Mouse (Mus musculus) liver, embryonic 12.5 days (tissue): Measurements from ENCODE around the gene Pnkp. TPM values are rescaled to one million over a fixed set of nuclear protein-coding genes. Genes with fewer than 3 reads are reported as not detected.
"Not testable (repeated sequence)": the region's sequence is repeated elsewhere in the genome, so short reads cannot be mapped to it uniquely, and the experiment has no call there.

Experiments used
- ATAC-seq: fragments of 200-750 bp; cut with Nextera tagmentation; 2 replicates; pipeline ENCODE4 v1.8.0; 2017; ENCODE audit warnings: moderate number of reproducible peaks, mild to moderate bottlenecking, moderate library complexity
- H3K27ac ChIP-seq: fragments of 300-500 bp; sonication (generic); 2 replicates; pipeline ENCODE4 v1.5.1; 2016; ENCODE audit warnings: mild to moderate bottlenecking
- H3K27me3 ChIP-seq: fragments of 300-500 bp; sonication (generic); replicated peaks from 2 replicates; pipeline ENCODE4 v1.6.1; 2016; ENCODE audit warnings: mild to moderate bottlenecking, moderate library complexity
- H3K36me3 ChIP-seq: fragments of 300-500 bp; sonication (generic); 2 replicates; pipeline ENCODE4 v1.6.1; 2016; ENCODE audit warnings: mild to moderate bottlenecking, moderate library complexity
- H3K4me1 ChIP-seq: fragments of 300-500 bp; sonication (generic); 2 replicates; pipeline ENCODE4 v1.6.1; 2016
- H3K4me2 ChIP-seq: fragments of 300-500 bp; sonication (generic); 2 replicates; pipeline ENCODE4 v1.6.1; 2016; ENCODE audit warnings: mild to moderate bottlenecking, moderate library complexity
- H3K4me3 ChIP-seq: fragments of 300-500 bp; sonication (generic); 2 replicates; pipeline ENCODE4 v1.5.1; 2016; ENCODE audit warnings: mild to moderate bottlenecking, moderate library complexity
- H3K9ac ChIP-seq: fragments of 300-500 bp; sonication (generic); 2 replicates; pipeline ENCODE4 v1.6.1; 2016; ENCODE audit warnings: mild to moderate bottlenecking, moderate library complexity
- H3K9me3 ChIP-seq: fragments of 300-500 bp; sonication (generic); replicated peaks from 2 replicates; pipeline ENCODE4 v1.6.1; 2016; ENCODE audit warnings: mild to moderate bottlenecking, moderate library complexity
- WGBS: fragments of 180-500 bp; shearing (Covaris S2); methylation state at CpG from one replicate; pipeline ENCODE4 v1.1.7; 2016; ENCODE audit not compliant: insufficient replicate concordance; 5-methylcytosine and 5-hydroxymethylcytosine counted together
- polyA plus RNA-seq: library from polyadenylated mRNA; unstranded; fragments of >200 nt; fragmentation: Nextera tagmentation; extraction: Ambion mirVana; gene quantifications from 2 replicates; pipeline ENCODE4 v1.2.1, GENCODE M21; 2016

The Pnkp gene
- polyA plus RNA-seq, 1 experiment from 2014 or later = 26.7 TPM

GRCm38 (mm10) chr7:44867010-44867702, 10.2 kb downstream of the Pnkp start:
- Histone ChIP-seq H3K9me3 (no peaks in the 10 kb centered on the region), H3K27ac (peak overlapping the region; percentile 22; the same call in 1 of the 2 replicates), H3K27me3 (no peaks in the 10 kb centered on the region), H3K4me3 (no peak overlapping the region; the same call in 1 of the 2 replicates), H3K9ac (no peak overlapping the region), H3K4me1 (peaks cover 57% of the 10 kb centered on the region), H3K36me3 (peaks cover 42% of the 10 kb centered on the region), H3K4me2 (peak overlapping the region; percentile 92)
- ATAC-seq = no peak
- WGBS = 76% methylated on average over 19 of the region's 19 CpGs

- peaks cover 36% of the 10 kb centered on the region for H3K36me3 ChIP-seq
- no peak overlapping the region for H3K27ac ChIP-seq
- peak overlapping the region; percentile 81 for H3K4me3 ChIP-seq
- no peaks in the 10 kb centered on the region for H3K9me3 ChIP-seq
- H3K4me1 ChIP-seq = peaks cover 62% of the 10 kb centered on the region
- 65% methylated on average over 9 of the region's 9 CpGs for WGBS
- no peak for ATAC-seq
- H3K27me3 ChIP-seq = no peaks in the 10 kb centered on the region
- peak overlapping the region; percentile 92 for H3K4me2 ChIP-seq
- H3K9ac ChIP-seq = no peak overlapping the region; the same call in 1 of the 2 replicates
These were observed 10.9 kb downstream of the Pnkp start for GRCm38 (mm10) chr7:44867802-44868201.

- Histone ChIP-seq H3K27ac (peak overlapping the region; percentile 96; the same call in 1 of the 2 replicates), H3K27me3 (no peaks in the 10 kb centered on the region), H3K9ac (peak overlapping the region; percentile 90), H3K9me3 (no peaks in the 10 kb centered on the region), H3K36me3 (peaks cover 29% of the 10 kb centered on the region), H3K4me3 (peak overlapping the region; percentile 81), H3K4me2 (peak overlapping the region; percentile 92), H3K4me1 (peaks cover 68% of the 10 kb centered on the region)
- ATAC-seq = no peak
- 13% methylated on average over 16 of the region's 16 CpGs for WGBS
These were observed 11.5 kb downstream of the Pnkp start for GRCm38 (mm10) chr7:44868465-44868864.

- H3K4me2 ChIP-seq = peak overlapping the region; percentile 92
- H3K27me3 ChIP-seq = no peaks in the 10 kb centered on the region
- H3K9me3 ChIP-seq = no peaks in the 10 kb centered on the region
- H3K27ac ChIP-seq = peak overlapping the region; percentile 96
- H3K4me3 ChIP-seq = peak overlapping the region; percentile 81
- ATAC-seq = peak; percentile 36
- 2% methylated on average over 105 of the region's 108 CpGs for WGBS
- peak overlapping the region; percentile 90 for H3K9ac ChIP-seq
- H3K4me1 ChIP-seq = peaks cover 70% of the 10 kb centered on the region
- H3K36me3 ChIP-seq = peaks cover 23% of the 10 kb centered on the region
These were observed 12.2 kb downstream of the Pnkp start for GRCm38 (mm10) chr7:44868919-44869696.

GRCm38 (mm10) chr7:44869697-44870528, 13.0 kb downstream of the Pnkp start, which contains the start of gene Ptov1:
Gene Ptov1 (minus strand): TSS chr7:44869788.
- Histone ChIP-seq H3K9me3 (no peaks in the 10 kb centered on the region), H3K27ac (peak within 1 kb of the TSS; percentile 96), H3K9ac (peak within 1 kb of the TSS; percentile 90), H3K27me3 (no peaks in the 10 kb centered on the region), H3K36me3 (peaks cover 15% of the 10 kb centered on the region), H3K4me3 (peak within 1 kb of the TSS; percentile 81), H3K4me2 (peak within 1 kb of the TSS; percentile 92), H3K4me1 (peaks cover 69% of the 10 kb centered on the region)
- peak; percentile 86 for ATAC-seq
- WGBS = 8% methylated on average over 29 of the region's 29 CpGs

- Histone ChIP-seq H3K9ac (peak overlapping the region; percentile 90; the same call in 1 of the 2 replicates), H3K27me3 (no peaks in the 10 kb centered on the region), H3K9me3 (no peaks in the 10 kb centered on the region), H3K4me2 (peak overlapping the region; percentile 92), H3K4me3 (peak overlapping the region; percentile 81), H3K27ac (peak overlapping the region; percentile 96), H3K36me3 (peaks cover 8% of the 10 kb centered on the region; the same call in 1 of the 2 replicates), H3K4me1 (peaks cover 69% of the 10 kb centered on the region)
- no peak for ATAC-seq
- 76% methylated on average over 6 of the region's 6 CpGs for WGBS
These were observed 13.7 kb downstream of the Pnkp start for GRCm38 (mm10) chr7:44870614-44871013.

GRCm38 (mm10) chr7:44871181-44871580, 14.2 kb downstream of the Pnkp start:
- Histone ChIP-seq H3K27me3 (no peaks in the 10 kb centered on the region), H3K36me3 (peaks cover 8% of the 10 kb centered on the region), H3K27ac (no peak overlapping the region), H3K9me3 (no peaks in the 10 kb centered on the region), H3K4me2 (no peak overlapping the region), H3K4me1 (peaks cover 65% of the 10 kb centered on the region), H3K4me3 (no peak overlapping the region), H3K9ac (no peak overlapping the region)
- no peak for ATAC-seq
- WGBS = 76% methylated on average over 1 of the region's 1 CpGs

- not testable (repeated sequence) for H3K4me2 ChIP-seq, H3K27me3 ChIP-seq, H3K4me3 ChIP-seq, H3K27ac ChIP-seq, ATAC-seq, H3K9me3 ChIP-seq, H3K9ac ChIP-seq
- peaks cover 59% of the 10 kb centered on the region for H3K4me1 ChIP-seq
- 80% methylated on average over 2 of the region's 2 CpGs for WGBS
- peaks cover 10% of the 10 kb centered on the region for H3K36me3 ChIP-seq
These were observed 14.8 kb downstream of the Pnkp start for GRCm38 (mm10) chr7:44871774-44872173.

- H3K27ac ChIP-seq = no peak overlapping the region
- no peaks in the 10 kb centered on the region for H3K9me3 ChIP-seq
- no peak overlapping the region for H3K9ac ChIP-seq
- ATAC-seq = no peak
- H3K4me1 ChIP-seq = peaks cover 21% of the 10 kb centered on the region
- no peak overlapping the region for H3K4me2 ChIP-seq
- peaks cover 71% of the 10 kb centered on the region for H3K36me3 ChIP-seq
- H3K4me3 ChIP-seq = no peak overlapping the region
- H3K27me3 ChIP-seq = no peaks in the 10 kb centered on the region
- 81% methylated on average over 14 of the region's 14 CpGs for WGBS
These were observed 20.9 kb downstream of the Pnkp start for GRCm38 (mm10) chr7:44877833-44878232.

GRCm38 (mm10) chr7:44883036-44883435, 26.1 kb downstream of the Pnkp start:
- Histone ChIP-seq H3K9ac (no peak overlapping the region), H3K27me3 (no peaks in the 10 kb centered on the region), H3K4me2 (no peak overlapping the region), H3K27ac (no peak overlapping the region), H3K4me3 (no peak overlapping the region), H3K4me1 (peaks cover 11% of the 10 kb centered on the region), H3K36me3 (peaks cover 92% of the 10 kb centered on the region), H3K9me3 (no peaks in the 10 kb centered on the region)
- 76% methylated on average over 3 of the region's 3 CpGs for WGBS
- ATAC-seq = no peak

- H3K27me3 ChIP-seq = no peaks in the 10 kb centered on the region
- ATAC-seq = no peak
- no peak overlapping the region for H3K9ac ChIP-seq
- H3K4me2 ChIP-seq = no peak overlapping the region
- 86% methylated on average over 5 of the region's 5 CpGs for WGBS
- H3K4me1 ChIP-seq = peaks cover 27% of the 10 kb centered on the region
- no peak overlapping the region for H3K4me3 ChIP-seq
- no peaks in the 10 kb centered on the region for H3K9me3 ChIP-seq
- peaks cover 92% of the 10 kb centered on the region for H3K36me3 ChIP-seq
- no peak overlapping the region for H3K27ac ChIP-seq
These were observed 27.7 kb downstream of the Pnkp start for GRCm38 (mm10) chr7:44884637-44885036.
